Mouse (Mus musculus): ENCODE data around the gene Krt12.

- TF ChIP-seq CTCF (IDR thresholded peaks at IDR 0.05; ENCODE audit: low read depth) (no peak), EP300 (IDR thresholded peaks at IDR 0.05; ENCODE audit: low read depth) (no peak)
Measured at GRCm38 (mm10) chr11:99454044-99454443, 32.0 kb upstream of the Krt12 start.
